Mouse (Mus musculus) embryonic facial prominence, embryonic 12.5 days (tissue): ENCODE measurements at regions not wholly inside any gene's neighbourhood (a gene's known extent, or its start where the extent isn't known, plus 50 kb on each side); places are given as distances from the start of the nearest gene placed in this dataset.

Source experiments
- ATAC-seq: fragments of 200-750 bp; cut with Nextera tagmentation; 2 replicates; pipeline ENCODE4 v1.8.0; 2017; ENCODE audit not compliant: insufficient number of reproducible peaks, insufficient read depth, low FRiP score, low TSS enrichment
- H3K27ac ChIP-seq: fragments of 300-500 bp; sonication (generic); 2 replicates; pipeline ENCODE4 v1.5.1; 2016; ENCODE audit warnings: mild to moderate bottlenecking
- H3K27me3 ChIP-seq: fragments of 300-500 bp; sonication (generic); 2 replicates; pipeline ENCODE4 v1.6.1; 2016; ENCODE audit warnings: mild to moderate bottlenecking, moderate library complexity
- H3K36me3 ChIP-seq: fragments of 300-500 bp; sonication (generic); 2 replicates; pipeline ENCODE4 v1.6.1; 2016; ENCODE audit warnings: mild to moderate bottlenecking
- H3K4me1 ChIP-seq: fragments of 300-500 bp; sonication (generic); 2 replicates; pipeline ENCODE4 v1.6.1; 2016
- H3K4me2 ChIP-seq: fragments of 300-500 bp; sonication (generic); replicated peaks from 2 replicates; pipeline ENCODE4 v1.6.1; 2016; ENCODE audit warnings: mild to moderate bottlenecking, moderate library complexity
- H3K4me3 ChIP-seq: fragments of 300-500 bp; sonication (generic); 2 replicates; pipeline ENCODE4 v1.5.1; 2016; ENCODE audit warnings: mild to moderate bottlenecking
- H3K9ac ChIP-seq: fragments of 300-500 bp; sonication (generic); 2 replicates; pipeline ENCODE4 v1.6.1; 2016; ENCODE audit warnings: mild to moderate bottlenecking, moderate library complexity
- H3K9me3 ChIP-seq: fragments of 300-500 bp; sonication (generic); 2 replicates; pipeline ENCODE4 v1.6.1; 2016; ENCODE audit warnings: mild to moderate bottlenecking, moderate library complexity
- WGBS: fragments of 180-500 bp; shearing (Covaris S2); methylation state at CpG from one replicate; pipeline ENCODE4 v1.1.7; 2016; 5-methylcytosine and 5-hydroxymethylcytosine counted together

DNA sequence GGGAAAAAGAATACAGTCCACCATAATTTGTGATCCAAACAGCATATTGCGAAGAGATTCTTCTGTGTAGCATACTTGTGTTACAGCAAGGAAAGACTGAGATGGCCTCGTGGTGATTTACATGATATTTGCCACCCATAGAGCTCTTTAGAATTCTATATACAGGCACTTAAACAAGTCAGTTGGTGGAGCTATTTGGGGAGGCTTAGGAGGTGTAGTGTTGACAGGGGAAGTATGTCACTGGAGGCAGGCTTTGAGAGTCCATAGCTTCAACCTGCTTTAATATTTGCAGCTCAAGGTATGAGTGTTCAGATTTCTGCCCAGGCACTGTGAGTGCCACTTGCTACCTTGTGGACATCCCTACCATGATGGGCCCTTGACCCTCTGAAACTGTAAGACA is 187.3 kb downstream of the Ostf1 start:
- no peaks in the 10 kb centered on the region for H3K36me3 ChIP-seq
- ATAC-seq: no peak
- H3K27ac ChIP-seq: no peak overlapping the region
- H3K9ac ChIP-seq: no peak overlapping the region
- H3K27me3 ChIP-seq: no peaks in the 10 kb centered on the region
- no peaks in the 10 kb centered on the region for H3K9me3 ChIP-seq
- no peak overlapping the region for H3K4me2 ChIP-seq
- WGBS: 83% methylated on average over 2 of the region's 2 CpGs
- H3K4me1 ChIP-seq: no peaks in the 10 kb centered on the region
- H3K4me3 ChIP-seq: no peak overlapping the region

DNA sequence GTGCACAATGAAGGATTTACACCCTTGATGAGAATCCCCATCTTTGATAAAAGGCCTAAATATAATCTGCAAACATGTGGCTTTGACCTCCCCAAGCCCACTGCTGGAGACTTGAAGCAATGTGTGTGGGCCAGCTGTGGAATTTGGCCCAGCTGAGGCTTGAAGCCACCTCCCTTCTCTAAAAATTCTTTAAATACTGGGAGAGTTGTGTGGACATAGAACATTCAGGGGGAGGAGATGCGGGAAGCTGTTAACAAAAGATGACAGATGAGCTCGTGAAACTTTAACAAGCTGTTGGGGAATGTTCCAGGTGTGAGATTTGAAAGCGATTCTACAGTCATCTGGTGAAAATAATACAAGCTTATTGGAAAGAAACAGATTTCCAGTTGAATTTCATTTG is 195.3 kb downstream of the Ostf1 start:
- H3K9me3 ChIP-seq: no peaks in the 10 kb centered on the region
- no peak for ATAC-seq
- no peaks in the 10 kb centered on the region for H3K4me1 ChIP-seq
- H3K9ac ChIP-seq: no peak overlapping the region
- no peaks in the 10 kb centered on the region for H3K27me3 ChIP-seq
- WGBS: 45% methylated on average over 3 of the region's 3 CpGs
- H3K4me2 ChIP-seq: no peak overlapping the region
- no peak overlapping the region for H3K27ac ChIP-seq
- no peaks in the 10 kb centered on the region for H3K36me3 ChIP-seq
- H3K4me3 ChIP-seq: no peak overlapping the region

DNA sequence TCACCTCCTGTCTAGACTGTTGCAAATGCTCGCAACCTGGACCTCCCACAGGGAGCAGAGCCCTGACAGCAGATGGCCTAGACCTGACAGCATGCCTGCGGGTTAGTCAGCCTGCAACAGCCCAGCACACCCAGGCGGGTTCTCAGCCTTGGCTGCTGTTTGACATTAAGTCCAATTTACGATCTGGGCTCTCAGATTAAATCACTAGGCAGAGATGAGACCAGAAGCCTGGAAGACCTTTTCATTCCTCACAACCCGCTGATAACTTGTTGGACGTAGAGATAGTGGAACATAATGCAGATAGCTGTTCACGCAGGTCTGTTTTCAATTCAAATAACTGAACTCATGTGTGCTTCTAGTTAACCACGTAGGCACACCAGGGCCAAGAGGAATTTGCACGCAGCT is 211.2 kb downstream of the Ostf1 start:
- Histone ChIP-seq H3K4me2 (no peak overlapping the region), H3K4me3 (no peak overlapping the region), H3K36me3 (no peaks in the 10 kb centered on the region), H3K9ac (no peak overlapping the region), H3K9me3 (no peaks in the 10 kb centered on the region), H3K4me1 (peaks cover 6% of the 10 kb centered on the region; the same call in 1 of the 2 replicates), H3K27ac (no peak overlapping the region), H3K27me3 (no peaks in the 10 kb centered on the region)
- ATAC-seq: peak; percentile 60; the same call in 1 of the 2 replicates
- WGBS: 27% methylated on average over 9 of the region's 9 CpGs

DNA sequence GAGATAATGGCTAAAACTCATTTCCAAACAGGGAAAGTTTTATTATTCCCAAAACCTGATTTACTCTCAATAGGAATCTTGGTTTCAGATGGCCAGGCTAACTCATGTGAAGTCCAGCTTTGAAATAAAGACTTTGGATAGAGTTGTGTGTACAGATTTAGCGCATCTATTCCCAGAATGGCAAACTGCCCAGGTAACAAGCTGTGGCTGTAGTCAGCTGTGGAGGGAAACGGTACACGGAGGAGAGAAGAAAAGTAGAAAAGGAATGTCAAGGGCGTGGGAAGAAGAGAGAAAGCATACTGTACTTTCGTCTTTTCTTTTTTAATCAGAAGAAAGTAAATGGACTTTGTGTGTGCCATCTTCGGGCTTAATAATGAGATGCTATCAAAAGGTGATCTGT is 213.1 kb downstream of the Ostf1 start:
- no peaks in the 10 kb centered on the region for H3K27me3 ChIP-seq
- H3K9ac ChIP-seq: no peak overlapping the region
- peaks cover 6% of the 10 kb centered on the region; the same call in 1 of the 2 replicates for H3K4me1 ChIP-seq
- no peaks in the 10 kb centered on the region for H3K36me3 ChIP-seq
- ATAC-seq: no peak
- no peak overlapping the region for H3K4me2 ChIP-seq
- 87% methylated on average over 6 of the region's 6 CpGs for WGBS
- no peak overlapping the region for H3K27ac ChIP-seq
- no peak overlapping the region for H3K4me3 ChIP-seq
- H3K9me3 ChIP-seq: no peaks in the 10 kb centered on the region

DNA sequence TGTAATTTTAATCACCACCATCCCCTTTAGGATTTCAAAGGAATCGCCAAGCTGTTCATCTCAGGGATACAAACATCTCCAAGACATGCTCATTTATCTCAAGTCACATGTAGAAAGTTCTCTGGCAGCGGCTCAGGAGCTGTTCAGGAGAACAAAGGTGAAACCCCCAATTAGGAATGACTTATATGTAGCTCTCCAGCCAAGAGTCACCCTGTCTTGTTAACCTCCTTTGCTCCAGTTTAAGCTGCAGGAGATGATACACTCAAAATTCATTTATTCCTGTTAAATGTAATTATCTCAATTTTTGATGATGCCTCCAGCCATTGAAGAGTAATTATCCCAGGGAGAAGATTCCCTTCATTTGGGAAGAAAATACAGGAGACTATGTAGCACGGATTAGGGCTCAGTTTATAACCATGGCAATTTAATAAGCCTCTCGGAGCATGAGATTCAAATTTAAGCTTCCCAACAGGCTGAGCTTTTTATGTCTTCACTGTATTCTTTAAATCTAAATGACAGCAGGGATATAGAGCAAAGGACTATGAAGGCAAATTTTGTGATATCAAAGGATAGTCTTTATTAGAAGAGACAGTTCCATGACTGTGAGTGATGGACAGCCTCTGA is 254.0 kb downstream of the Ostf1 start:
- Histone ChIP-seq H3K9ac (no peak overlapping the region), H3K4me2 (no peak overlapping the region), H3K4me1 (no peaks in the 10 kb centered on the region), H3K9me3 (no peaks in the 10 kb centered on the region), H3K36me3 (no peaks in the 10 kb centered on the region), H3K4me3 (no peak overlapping the region), H3K27ac (no peak overlapping the region), H3K27me3 (no peaks in the 10 kb centered on the region)
- 66% methylated on average over 4 of the region's 4 CpGs for WGBS
- no peak for ATAC-seq

DNA sequence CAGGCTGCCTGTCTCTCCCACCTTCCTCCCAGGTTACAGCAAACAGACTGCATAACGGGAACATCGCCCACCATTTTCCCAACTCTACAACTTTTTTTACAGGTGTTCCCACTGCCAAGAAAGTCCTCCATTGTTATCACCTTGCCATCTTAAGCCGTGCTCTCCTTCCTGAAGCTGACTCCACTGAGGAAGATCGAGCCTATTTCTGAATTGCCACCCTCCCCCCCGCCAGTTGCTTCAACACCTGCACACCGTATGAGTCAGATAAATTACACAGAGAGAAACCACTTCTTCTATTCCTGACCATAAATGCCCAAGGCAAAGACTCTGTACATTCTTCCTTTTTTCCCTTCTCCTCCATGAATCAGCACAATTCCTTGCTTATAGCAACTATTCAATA is 263.0 kb downstream of the Ostf1 start:
- Histone ChIP-seq H3K4me3 (no peak overlapping the region), H3K9ac (no peak overlapping the region), H3K27ac (no peak overlapping the region), H3K4me2 (no peak overlapping the region), H3K36me3 (no peaks in the 10 kb centered on the region), H3K9me3 (no peaks in the 10 kb centered on the region), H3K4me1 (no peaks in the 10 kb centered on the region), H3K27me3 (no peaks in the 10 kb centered on the region)
- WGBS: 83% methylated on average over 6 of the region's 6 CpGs
- ATAC-seq: no peak

DNA sequence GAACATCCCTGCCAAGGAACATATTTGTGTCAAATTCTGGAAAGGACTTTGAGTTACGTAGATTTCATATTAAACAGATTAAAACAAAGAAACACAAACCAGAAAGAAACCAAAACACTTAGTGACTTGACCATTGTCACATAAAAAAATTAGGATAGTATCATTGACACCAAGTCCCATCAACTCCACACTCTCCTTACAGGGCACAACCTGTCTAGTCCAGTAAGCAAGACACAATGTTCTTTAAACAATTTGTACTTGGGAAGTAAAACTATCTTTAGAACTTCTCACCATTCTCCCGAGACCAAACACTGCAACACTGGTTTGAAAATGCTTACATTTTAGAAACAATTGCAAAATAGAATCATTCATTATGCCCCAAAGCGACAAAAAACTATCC is 277.7 kb downstream of the Ostf1 start:
- no peaks in the 10 kb centered on the region for H3K4me1 ChIP-seq
- no peak overlapping the region for H3K4me3 ChIP-seq
- no peak for ATAC-seq
- WGBS: 86% methylated on average over 3 of the region's 3 CpGs
- H3K9me3 ChIP-seq: no peaks in the 10 kb centered on the region
- no peaks in the 10 kb centered on the region for H3K36me3 ChIP-seq
- no peak overlapping the region for H3K9ac ChIP-seq
- H3K4me2 ChIP-seq: no peak overlapping the region
- H3K27ac ChIP-seq: no peak overlapping the region
- no peaks in the 10 kb centered on the region for H3K27me3 ChIP-seq

DNA sequence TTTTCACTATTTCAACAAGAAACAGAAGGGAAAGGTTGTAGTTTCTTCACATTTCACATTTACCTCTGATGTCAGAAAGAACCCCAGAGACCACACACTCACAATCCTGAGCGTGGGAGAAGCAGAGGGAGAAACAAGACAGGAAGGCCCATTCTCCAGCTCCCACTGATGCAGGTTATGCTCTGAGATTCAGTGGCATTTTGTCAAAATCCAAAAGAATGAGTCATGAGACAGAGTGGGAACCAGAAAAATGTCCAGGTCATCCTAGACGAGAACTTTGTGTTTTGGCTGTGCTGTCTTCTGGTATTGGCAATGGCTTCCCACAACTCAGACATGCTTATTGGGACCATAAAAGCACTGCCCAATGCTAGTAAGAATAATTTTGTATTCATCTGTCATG is 285.9 kb downstream of the Ostf1 start:
- 83% methylated on average over 2 of the region's 2 CpGs for WGBS
- Histone ChIP-seq H3K27ac (no peak overlapping the region), H3K36me3 (no peaks in the 10 kb centered on the region), H3K4me3 (no peak overlapping the region), H3K4me2 (no peak overlapping the region), H3K27me3 (no peaks in the 10 kb centered on the region), H3K4me1 (no peaks in the 10 kb centered on the region), H3K9me3 (no peaks in the 10 kb centered on the region), H3K9ac (no peak overlapping the region)
- ATAC-seq: no peak

DNA sequence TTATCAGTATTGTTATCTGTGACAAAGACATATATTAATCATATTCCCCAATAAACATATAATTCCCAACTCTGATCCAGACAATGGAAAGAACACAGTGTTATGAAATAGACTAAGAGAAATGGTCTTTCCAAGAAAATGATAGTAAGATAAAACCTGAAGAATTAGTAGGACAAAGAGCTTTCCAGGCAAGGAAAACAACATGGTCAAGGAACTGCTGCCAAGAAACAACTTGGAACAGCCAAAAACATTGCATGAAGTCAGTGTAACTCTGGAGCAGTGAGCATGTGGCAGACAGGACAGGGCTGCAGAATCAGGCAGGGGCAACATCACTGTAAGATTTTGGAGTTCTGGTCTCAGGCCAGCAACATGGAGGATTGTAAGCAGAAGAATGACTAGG is 288.0 kb downstream of the Ostf1 start:
- no peaks in the 10 kb centered on the region for H3K4me1 ChIP-seq
- no peaks in the 10 kb centered on the region for H3K36me3 ChIP-seq
- H3K9me3 ChIP-seq: no peaks in the 10 kb centered on the region
- no peak overlapping the region for H3K4me2 ChIP-seq
- H3K9ac ChIP-seq: no peak overlapping the region
- H3K27me3 ChIP-seq: no peaks in the 10 kb centered on the region
- H3K4me3 ChIP-seq: no peak overlapping the region
- H3K27ac ChIP-seq: no peak overlapping the region
- no peak for ATAC-seq

DNA sequence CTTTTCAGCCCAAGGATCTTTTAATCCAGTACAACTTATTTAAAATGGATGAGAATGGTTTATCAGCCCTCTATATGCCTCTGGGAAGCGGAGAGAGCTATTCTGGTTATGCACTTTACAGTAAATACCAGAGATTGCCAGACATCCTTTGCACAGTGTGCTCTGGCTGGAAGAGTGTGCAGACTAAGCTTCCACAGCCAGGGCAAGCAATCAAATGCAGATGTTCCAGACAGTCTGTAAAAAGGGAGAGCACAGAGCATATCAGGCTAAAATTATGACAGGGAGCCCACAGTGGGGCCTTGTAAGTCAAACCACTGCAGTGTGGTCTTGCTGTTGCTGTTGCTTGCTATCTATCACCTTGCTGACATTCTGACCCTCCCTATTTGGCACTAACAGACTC is 288.6 kb downstream of the Ostf1 start:
- no peak overlapping the region for H3K4me2 ChIP-seq
- no peak overlapping the region for H3K27ac ChIP-seq
- H3K4me3 ChIP-seq: no peak overlapping the region
- H3K9me3 ChIP-seq: no peaks in the 10 kb centered on the region
- H3K4me1 ChIP-seq: no peaks in the 10 kb centered on the region
- ATAC-seq: no peak
- no peaks in the 10 kb centered on the region for H3K36me3 ChIP-seq
- H3K27me3 ChIP-seq: no peaks in the 10 kb centered on the region
- 47% methylated on average over 1 of the region's 1 CpGs for WGBS
- H3K9ac ChIP-seq: no peak overlapping the region

DNA sequence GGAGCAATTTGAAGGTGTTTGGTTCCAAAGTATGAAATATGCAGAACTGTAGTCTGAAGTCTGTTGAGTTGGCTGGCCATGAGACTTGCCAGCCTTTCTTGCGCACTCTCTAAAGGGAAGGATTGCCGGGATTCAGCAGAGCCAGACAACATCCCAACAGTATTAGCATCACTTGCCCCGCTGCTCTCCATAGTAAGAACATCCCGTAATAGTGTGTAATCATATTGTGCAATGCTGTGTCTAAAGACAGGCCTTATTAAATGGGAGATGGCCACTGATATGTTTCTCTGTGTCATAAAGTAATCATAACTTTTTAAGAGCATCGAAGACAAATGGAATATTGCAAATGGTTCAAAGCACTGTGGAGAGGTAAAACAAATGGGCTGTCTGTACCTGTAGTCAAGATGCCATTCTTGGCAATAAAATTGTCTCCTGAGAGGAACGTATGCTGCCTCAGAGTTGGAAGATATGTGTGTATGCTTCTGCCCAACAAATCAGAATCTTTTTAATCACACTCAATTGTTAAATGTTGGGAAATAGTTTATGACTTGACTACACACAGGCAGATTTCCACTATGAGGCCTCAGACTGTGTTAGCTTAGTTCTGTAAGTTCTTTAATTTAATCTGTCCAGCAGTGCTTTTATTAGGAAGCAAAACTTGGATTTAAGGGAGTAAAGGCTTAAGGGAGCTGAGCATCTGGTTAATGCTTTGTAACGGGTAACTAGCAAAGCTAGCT is 293.6 kb downstream of the Ostf1 start:
- Histone ChIP-seq H3K9ac (no peak overlapping the region), H3K36me3 (no peaks in the 10 kb centered on the region), H3K4me1 (no peaks in the 10 kb centered on the region), H3K4me3 (no peak overlapping the region), H3K9me3 (no peaks in the 10 kb centered on the region), H3K27ac (no peak overlapping the region), H3K27me3 (no peaks in the 10 kb centered on the region), H3K4me2 (no peak overlapping the region)
- ATAC-seq: no peak
- WGBS: 90% methylated on average over 7 of the region's 7 CpGs

DNA sequence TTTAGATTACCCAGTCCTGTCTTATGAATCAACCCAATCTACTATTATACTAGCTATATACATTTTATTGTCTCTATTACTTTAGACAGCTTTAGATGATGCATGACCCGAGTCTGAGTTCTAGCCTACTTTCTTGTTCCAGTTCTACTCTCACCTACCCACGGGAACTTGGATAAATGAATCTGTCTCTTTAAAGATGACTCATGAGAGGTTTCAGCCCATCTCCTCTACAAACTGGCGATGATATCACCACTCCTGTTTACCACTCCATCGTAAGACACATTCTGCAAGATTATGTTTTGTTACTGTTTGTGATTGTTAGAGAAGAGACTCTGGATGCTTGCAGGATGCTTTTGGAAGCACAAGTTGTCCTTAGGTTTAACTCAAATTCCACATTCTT is 295.0 kb downstream of the Ostf1 start:
- Histone ChIP-seq H3K4me1 (no peaks in the 10 kb centered on the region), H3K9ac (no peak overlapping the region), H3K9me3 (no peaks in the 10 kb centered on the region), H3K36me3 (no peaks in the 10 kb centered on the region), H3K4me3 (no peak overlapping the region), H3K27ac (no peak overlapping the region), H3K27me3 (no peaks in the 10 kb centered on the region), H3K4me2 (no peak overlapping the region)
- 89% methylated on average over 4 of the region's 4 CpGs for WGBS
- no peak for ATAC-seq
